Mouse (Mus musculus): ENCODE measurements around the gene Chtop. TPM values are rescaled to one million over a fixed set of nuclear protein-coding genes. Genes with fewer than 3 reads are reported as not detected.

Chtop gene
- polyA plus RNA-seq, 3 experiments from 2014 or later, result 49.4 to 62.9 (median 62.1) TPM

GRCm38 (mm10) chr3:90462579-90462978 is 46.7 kb downstream of the Chtop start:
- ATAC-seq, result no peak

- no peak for ATAC-seq
Observed at GRCm38 (mm10) chr3:90461935-90462334, 47.4 kb downstream of the Chtop start.

- ATAC-seq, result no peak
Observed at GRCm38 (mm10) chr3:90460315-90460714, 49.0 kb downstream of the Chtop start.

GRCm38 (mm10) chr3:90459727-90460126 is 49.6 kb downstream of the Chtop start:
- ATAC-seq, result no peak

GRCm38 (mm10) chr3:90454931-90455330 is 54.4 kb downstream of the Chtop start:
- no peak for ATAC-seq

- peak; percentile 14 for ATAC-seq
Observed at GRCm38 (mm10) chr3:90451396-90452095, 57.8 kb downstream of the Chtop start.

- ATAC-seq, result no peak
Observed at GRCm38 (mm10) chr3:90450874-90451273, 58.4 kb downstream of the Chtop start.

Other genes starting within 250 kb of the Chtop start
- 10 to 100 TPM; 19.6 to 25.8 (median 24.2) TPM for gene Dennd4b, start 244.3 kb downstream of the Chtop start, polyA plus RNA-seq (2017; shearing (Covaris generic))
- 10 to 100 TPM; 14.9 to 34.0 (median 28.3) TPM for gene Gatad2b, start 216.3 kb downstream of the Chtop start, polyA plus RNA-seq (2017; shearing (Covaris generic))
- gene Slc27a3, start 119.6 kb downstream of the Chtop start, polyA plus RNA-seq (2017; shearing (Covaris generic)), result under 1 TPM in 1 of 3 experiments, not detected in 2; 0.31 TPM
- gene Ints3, start 75.9 kb downstream of the Chtop start, polyA plus RNA-seq (2017; shearing (Covaris generic)), result 10 to 100 TPM; 15.6 to 18.0 (median 17.6) TPM
- gene Npr1, start 43.6 kb downstream of the Chtop start, polyA plus RNA-seq (2017; shearing (Covaris generic)), result not detected
- gene Ilf2, start 33.4 kb downstream of the Chtop start, polyA plus RNA-seq (2017; shearing (Covaris generic)), result 100 to 1,000 TPM; 107 to 118 (median 118) TPM
- gene Snapin, start 18.5 kb downstream of the Chtop start, polyA plus RNA-seq (2017; shearing (Covaris generic)), result 10 to 100 TPM; 53.6 to 73.0 (median 71.1) TPM
- 1 to 10 TPM; 2.6 to 7.6 (median 5.1) TPM for gene S100a1, start 4.9 kb upstream of the Chtop start, polyA plus RNA-seq (2017; shearing (Covaris generic))
- gene S100a13, start 4.9 kb upstream of the Chtop start, polyA plus RNA-seq (2017; shearing (Covaris generic)), result 100 to 1,000 TPM; 188 to 341 (median 192) TPM
- under 1 TPM in 1 of 3 experiments, not detected in 2; 0.40 TPM for gene S100a14, start 17.4 kb upstream of the Chtop start, polyA plus RNA-seq (2017; shearing (Covaris generic))
- gene S100a16, start 27.8 kb upstream of the Chtop start, polyA plus RNA-seq (2017; shearing (Covaris generic)), result not detected
- gene S100a3, start 51.1 kb upstream of the Chtop start, polyA plus RNA-seq (2017; shearing (Covaris generic)), result 1 to 10 TPM; 1.4 to 4.9 (median 2.4) TPM
- 1 to 10 TPM in 1 of 3 experiments, not detected in 2; 2.6 TPM for gene S100a2, start 80.7 kb upstream of the Chtop start, polyA plus RNA-seq (2017; shearing (Covaris generic))
- gene Gm42674, start 92.4 kb upstream of the Chtop start, polyA plus RNA-seq (2017; shearing (Covaris generic)), result not detected
- gene S100a4, start 94.3 kb upstream of the Chtop start, polyA plus RNA-seq (2017; shearing (Covaris generic)), result 100 to 1,000 TPM in 1 of 3 experiments, 10 to 100 TPM in 2; 65.2 to 589 (median 72.0) TPM
- not detected for gene S100a5, start 99.0 kb upstream of the Chtop start, polyA plus RNA-seq (2017; shearing (Covaris generic))
- gene S100a6, start 103.4 kb upstream of the Chtop start, polyA plus RNA-seq (2017; shearing (Covaris generic)), result 1,000 to 10,000 TPM in 1 of 3 experiments, 100 to 1,000 TPM in 2; 212 to 1,342 (median 247) TPM
- not detected for gene S100a7a, start 144.5 kb upstream of the Chtop start, polyA plus RNA-seq (2017; shearing (Covaris generic))
- 1 to 10 TPM in 1 of 3 experiments, not detected in 2; 7.4 TPM for gene S100a8, start 159.5 kb upstream of the Chtop start, polyA plus RNA-seq (2017; shearing (Covaris generic))
- gene S100a9, start 186.2 kb upstream of the Chtop start, polyA plus RNA-seq (2017; shearing (Covaris generic)), result 1 to 10 TPM in 1 of 3 experiments, under 1 TPM in 1, not detected in 1; 0.70 to 3.0 TPM
- not detected for gene Pglyrp4, start 217.4 kb upstream of the Chtop start, polyA plus RNA-seq (2017; shearing (Covaris generic))